Mouse (Mus musculus) heart, embryonic 12.5 days (tissue): ENCODE data around the gene Rfxank. TPM values are rescaled to one million over a fixed set of nuclear protein-coding genes. Genes with fewer than 3 reads are reported as not detected.

Experiments used
- ATAC-seq: fragments of 200-750 bp; cut with Nextera tagmentation; 2 replicates; pipeline ENCODE4 v1.8.0; 2017; ENCODE audit warnings: moderate TSS enrichment, moderate library complexity; ENCODE audit not compliant: insufficient number of reproducible peaks, low FRiP score
- H3K27ac ChIP-seq: fragments of 300-500 bp; sonication (generic); 2 replicates; pipeline ENCODE4 v1.5.1; 2016; ENCODE audit warnings: mild to moderate bottlenecking, moderate library complexity; ENCODE audit not compliant: poor library complexity, severe bottlenecking
- H3K27me3 ChIP-seq: fragments of 300-500 bp; sonication (generic); replicated peaks from 2 replicates; pipeline ENCODE4 v1.6.1; 2016; ENCODE audit warnings: mild to moderate bottlenecking, moderate library complexity
- H3K36me3 ChIP-seq: fragments of 300-500 bp; sonication (generic); 2 replicates; pipeline ENCODE4 v1.6.1; 2016; ENCODE audit warnings: mild to moderate bottlenecking, moderate library complexity
- H3K4me1 ChIP-seq: fragments of 300-500 bp; sonication (generic); replicated peaks from 2 replicates; pipeline ENCODE4 v1.6.1; 2016; ENCODE audit warnings: mild to moderate bottlenecking
- H3K4me2 ChIP-seq: fragments of 300-500 bp; sonication (generic); 2 replicates; pipeline ENCODE4 v1.6.1; 2016; ENCODE audit warnings: mild to moderate bottlenecking, moderate library complexity
- H3K4me3 ChIP-seq: fragments of 300-500 bp; sonication (generic); 2 replicates; pipeline ENCODE4 v1.5.1; 2016; ENCODE audit warnings: mild to moderate bottlenecking
- H3K9ac ChIP-seq: fragments of 300-500 bp; sonication (generic); 2 replicates; pipeline ENCODE4 v1.6.1; 2016; ENCODE audit warnings: mild to moderate bottlenecking, moderate library complexity
- H3K9me3 ChIP-seq: fragments of 300-500 bp; sonication (generic); replicated peaks from 2 replicates; pipeline ENCODE4 v1.6.1; 2016; ENCODE audit warnings: mild to moderate bottlenecking, moderate library complexity
- WGBS: fragments of 180-500 bp; shearing (Covaris S2); methylation state at CpG from one replicate; pipeline ENCODE4 v1.1.7; 2016; 5-methylcytosine and 5-hydroxymethylcytosine counted together
- polyA plus RNA-seq: library from polyadenylated mRNA; unstranded; fragments of >200 nt; fragmentation: Nextera tagmentation; extraction: Ambion mirVana; gene quantifications from 2 replicates; pipeline ENCODE4 v1.2.1, GENCODE M21; 2016

Rfxank gene
- polyA plus RNA-seq, 1 experiment from 2014 or later, result 18.7 TPM

GRCm38 (mm10) chr8:70147678-70148607 is 9.0 kb upstream of the Rfxank start:
- Histone ChIP-seq H3K9me3 (no peaks in the 10 kb centered on the region), H3K27me3 (peaks cover 18% of the 10 kb centered on the region), H3K27ac (no peak overlapping the region), H3K36me3 (peaks cover 44% of the 10 kb centered on the region), H3K4me1 (0 out of 2 replicates have a peak, but pooled peaks cover 7% of the 10 kb centered on the region), H3K9ac (no peak overlapping the region), H3K4me2 (no peak overlapping the region), H3K4me3 (no peak overlapping the region)
- whole genome bisulfite sequencing, result 83% methylated on average over 7 of the region's 7 CpGs
- ATAC-seq, result no peak

DNA sequence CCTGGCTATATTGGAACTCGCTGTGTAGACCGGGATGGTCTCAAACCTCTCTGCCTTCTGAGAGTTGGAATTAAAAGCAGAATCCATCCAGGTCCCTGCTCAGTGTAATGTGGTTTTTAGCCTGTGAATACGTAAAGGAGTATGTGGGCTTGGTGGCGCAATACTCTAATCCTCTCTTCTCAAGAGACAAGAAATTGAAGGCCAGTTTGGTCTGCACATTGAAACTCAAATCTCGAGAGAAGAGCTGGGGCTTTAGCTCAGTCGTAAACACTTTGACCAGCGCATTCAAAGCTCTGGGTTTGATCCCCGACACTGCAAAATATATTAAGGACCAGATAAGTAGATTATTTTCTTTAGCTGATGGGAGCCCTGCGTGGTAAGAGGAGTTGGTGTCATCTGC is 1.0 kb upstream of the Rfxank start:
- H3K36me3 ChIP-seq, result peaks cover 46% of the 10 kb centered on the region
- peak overlapping the region; percentile 73 for H3K4me2 ChIP-seq
- 9% methylated on average over 9 of the region's 9 CpGs for WGBS
- H3K4me3 ChIP-seq, result peak overlapping the region; percentile 64
- H3K9me3 ChIP-seq, result no peaks in the 10 kb centered on the region
- peak overlapping the region; percentile 74 for H3K9ac ChIP-seq
- no peak for ATAC-seq
- H3K27ac ChIP-seq, result peak overlapping the region; percentile 53
- peaks cover 23% of the 10 kb centered on the region for H3K4me1 ChIP-seq
- H3K27me3 ChIP-seq, result no peaks in the 10 kb centered on the region

DNA sequence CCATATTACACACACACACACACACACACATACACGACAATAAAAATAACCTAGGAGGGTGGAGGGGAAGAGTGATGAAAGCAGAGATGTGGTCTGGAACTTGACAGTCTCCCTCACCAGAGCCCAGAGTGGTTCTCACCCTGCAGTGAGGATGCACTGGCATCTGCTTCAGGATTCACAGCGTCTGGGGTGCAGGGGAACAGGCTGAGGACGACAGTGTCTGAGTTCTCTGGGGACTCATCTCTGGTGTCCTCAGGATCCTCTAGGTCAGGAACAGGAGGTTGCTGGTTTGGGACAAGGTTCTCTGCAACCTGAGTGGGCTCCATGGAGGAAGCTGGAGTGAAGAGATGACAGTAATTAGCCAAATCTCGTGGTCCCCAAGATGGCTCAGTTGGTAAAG is 1.1 kb downstream of the Rfxank start:
- Histone ChIP-seq H3K27me3 (no peaks in the 10 kb centered on the region), H3K27ac (no peak overlapping the region), H3K9ac (peak overlapping the region; percentile 73; the same call in 1 of the 2 replicates), H3K9me3 (no peaks in the 10 kb centered on the region), H3K36me3 (peaks cover 46% of the 10 kb centered on the region), H3K4me1 (peaks cover 27% of the 10 kb centered on the region), H3K4me3 (peak overlapping the region; percentile 64), H3K4me2 (peak overlapping the region; percentile 73)
- ATAC-seq, result no peak
- 72% methylated on average over 4 of the region's 4 CpGs for WGBS

GRCm38 (mm10) chr8:70136591-70136990 is 2.4 kb downstream of the Rfxank start:
- Histone ChIP-seq H3K4me1 (peaks cover 35% of the 10 kb centered on the region), H3K4me3 (no peak overlapping the region), H3K27ac (no peak overlapping the region), H3K9ac (no peak overlapping the region), H3K36me3 (peaks cover 46% of the 10 kb centered on the region), H3K9me3 (no peaks in the 10 kb centered on the region), H3K4me2 (no peak overlapping the region), H3K27me3 (no peaks in the 10 kb centered on the region)
- no peak for ATAC-seq
- WGBS, result 85% methylated on average over 4 of the region's 4 CpGs

GRCm38 (mm10) chr8:70134931-70135330 is 4.0 kb downstream of the Rfxank start:
- peaks cover 29% of the 10 kb centered on the region for H3K4me1 ChIP-seq
- H3K36me3 ChIP-seq, result peaks cover 46% of the 10 kb centered on the region
- H3K4me3 ChIP-seq, result no peak overlapping the region
- H3K9me3 ChIP-seq, result no peaks in the 10 kb centered on the region
- no peak for ATAC-seq
- H3K9ac ChIP-seq, result no peak overlapping the region
- WGBS, result 77% methylated on average over 9 of the region's 9 CpGs
- H3K27me3 ChIP-seq, result no peaks in the 10 kb centered on the region
- peak overlapping the region; percentile 45; the same call in 1 of the 2 replicates for H3K27ac ChIP-seq
- H3K4me2 ChIP-seq, result no peak overlapping the region

DNA sequence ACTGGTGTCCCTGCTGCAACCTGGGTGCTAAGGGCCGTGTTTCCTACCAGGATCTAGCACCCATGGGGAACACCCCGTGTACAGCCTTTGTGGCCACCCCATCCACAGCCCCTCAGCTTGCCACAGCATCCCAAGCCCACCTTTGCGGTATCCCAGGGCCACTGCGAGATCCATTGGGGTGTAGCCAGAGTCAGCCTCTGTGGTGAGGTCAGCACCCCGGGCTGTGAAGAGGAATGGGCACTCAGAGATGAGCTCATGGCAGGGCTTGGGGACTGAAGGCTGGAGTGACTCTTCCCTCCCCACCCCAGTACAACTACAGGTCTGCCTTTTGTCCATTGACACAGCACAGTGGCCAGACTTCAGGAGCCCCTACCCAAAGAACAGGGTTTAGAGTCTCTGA is 4.9 kb downstream of the Rfxank start:
- no peak for ATAC-seq
- Histone ChIP-seq H3K4me1 (peaks cover 37% of the 10 kb centered on the region), H3K27me3 (no peaks in the 10 kb centered on the region), H3K9me3 (no peaks in the 10 kb centered on the region), H3K27ac (no peak overlapping the region), H3K4me3 (no peak overlapping the region), H3K9ac (no peak overlapping the region), H3K4me2 (no peak overlapping the region), H3K36me3 (peaks cover 46% of the 10 kb centered on the region)
- WGBS, result 88% methylated on average over 5 of the region's 5 CpGs

DNA sequence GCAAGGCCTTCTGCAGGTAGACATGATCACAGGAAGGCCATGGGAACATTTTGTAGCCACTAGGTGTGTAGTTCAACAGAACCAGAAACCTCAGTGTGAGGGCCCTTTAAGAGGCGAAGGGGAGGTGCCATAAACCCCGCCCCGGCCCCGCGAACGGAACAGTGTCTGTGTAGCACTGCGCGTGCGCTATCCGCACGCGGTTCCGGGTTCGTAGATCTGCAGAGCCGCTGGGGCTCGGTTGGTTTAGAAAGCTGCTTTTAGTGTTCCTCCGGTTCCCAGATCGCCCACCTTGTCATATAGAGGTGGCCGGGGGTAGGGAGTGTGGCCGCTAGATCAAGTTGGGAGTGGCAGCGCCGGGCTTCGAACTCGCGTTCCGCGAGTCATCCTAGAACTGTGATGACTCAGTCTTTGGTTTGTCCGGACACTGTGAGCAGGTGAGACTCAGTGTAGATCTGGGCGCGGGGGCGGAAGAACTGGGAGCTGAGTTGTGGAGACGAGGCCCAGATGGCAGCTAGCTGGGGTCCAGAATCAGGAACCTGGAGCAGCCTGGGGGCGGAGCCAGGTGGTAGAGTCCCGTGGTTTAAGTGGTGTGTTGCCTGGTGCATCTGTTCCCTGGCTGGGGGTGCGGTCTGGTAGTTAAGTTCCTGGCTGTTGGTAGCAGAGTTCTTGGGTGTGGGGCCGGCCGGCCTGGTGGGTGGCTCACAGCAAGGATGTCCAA is 7.6 kb downstream of the Rfxank start, which contains the start of gene Nr2c2ap:
Nr2c2ap (plus strand) TSS at position 168 of the 718 bp plus-strand sequence.
- no peaks in the 10 kb centered on the region for H3K9me3 ChIP-seq
- H3K4me1 ChIP-seq, result peaks cover 37% of the 10 kb centered on the region
- no peaks in the 10 kb centered on the region for H3K27me3 ChIP-seq
- ATAC-seq, result peak; percentile 83
- peak within 1 kb of the TSS; percentile 84 for H3K9ac ChIP-seq
- H3K27ac ChIP-seq, result 0 out of 2 replicates have a peak within 1 kb of the TSS, but pooled peaks have one; percentile 29
- H3K4me3 ChIP-seq, result peak within 1 kb of the TSS; percentile 89
- H3K36me3 ChIP-seq, result peaks cover 41% of the 10 kb centered on the region
- peak within 1 kb of the TSS; percentile 90 for H3K4me2 ChIP-seq
- 1% methylated on average over 37 of the region's 37 CpGs for WGBS

- 0 out of 2 replicates have a peak, but pooled peaks cover 8% of the 10 kb centered on the region for H3K27me3 ChIP-seq
- H3K4me3 ChIP-seq, result no peak overlapping the region
- WGBS, result 72% methylated on average over 3 of the region's 3 CpGs
- no peak overlapping the region for H3K27ac ChIP-seq
- H3K4me1 ChIP-seq, result peaks cover 35% of the 10 kb centered on the region
- H3K9me3 ChIP-seq, result no peaks in the 10 kb centered on the region
- no peak overlapping the region for H3K4me2 ChIP-seq
- ATAC-seq, result no peak
- H3K36me3 ChIP-seq, result peaks cover 28% of the 10 kb centered on the region
- no peak overlapping the region for H3K9ac ChIP-seq
Measured at GRCm38 (mm10) chr8:70130066-70130465, 8.9 kb downstream of the Rfxank start.

DNA sequence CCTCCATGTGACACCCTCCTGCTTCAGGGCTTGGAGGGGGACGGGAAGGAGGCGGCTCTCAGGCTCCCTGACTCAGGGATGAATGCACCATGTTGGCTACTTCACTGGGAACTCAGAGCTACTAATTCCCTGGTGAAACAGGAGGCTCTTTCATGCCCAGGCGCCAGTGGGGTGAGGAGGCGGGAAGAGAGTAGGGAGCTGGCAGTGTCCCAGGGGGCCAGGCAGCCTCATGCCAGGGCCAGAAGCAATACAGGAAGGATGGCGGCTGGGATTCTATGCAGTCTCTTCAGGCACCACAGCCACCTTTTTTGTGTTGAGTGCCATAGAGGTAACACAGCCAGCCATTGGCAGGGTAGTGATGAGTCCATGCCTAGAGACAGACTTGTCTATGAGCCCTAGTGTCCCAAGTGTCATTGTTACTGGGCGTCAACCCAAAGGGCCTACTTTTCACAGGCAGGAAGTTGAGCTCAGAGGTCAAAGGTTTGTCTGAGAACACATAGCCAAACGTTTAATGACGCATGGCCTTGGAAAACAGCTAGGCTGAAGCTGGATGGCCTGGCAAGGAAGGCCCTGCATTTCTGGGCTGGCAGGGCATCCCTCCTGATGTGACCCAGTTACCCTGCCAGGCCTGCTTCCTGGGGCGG is 9.5 kb downstream of the Rfxank start:
- Histone ChIP-seq H3K27ac (no peak overlapping the region), H3K4me3 (no peak overlapping the region), H3K36me3 (peaks cover 22% of the 10 kb centered on the region), H3K9me3 (no peaks in the 10 kb centered on the region), H3K27me3 (peaks cover 15% of the 10 kb centered on the region), H3K9ac (no peak overlapping the region), H3K4me1 (peaks cover 30% of the 10 kb centered on the region), H3K4me2 (no peak overlapping the region)
- 63% methylated on average over 9 of the region's 9 CpGs for WGBS
- ATAC-seq, result no peak

- Histone ChIP-seq H3K27me3 (peaks cover 24% of the 10 kb centered on the region), H3K36me3 (peaks cover 12% of the 10 kb centered on the region), H3K9ac (no peak overlapping the region), H3K27ac (peak overlapping the region; percentile 60), H3K4me1 (peaks cover 30% of the 10 kb centered on the region), H3K4me3 (no peak overlapping the region), H3K4me2 (no peak overlapping the region), H3K9me3 (no peaks in the 10 kb centered on the region)
- ATAC-seq, result peak; percentile 34; the same call in 1 of the 2 replicates
- 51% methylated on average over 3 of the region's 3 CpGs for WGBS
Measured at GRCm38 (mm10) chr8:70128435-70128834, 10.5 kb downstream of the Rfxank start.

- H3K9ac ChIP-seq, result no peak overlapping the region
- 58% methylated on average over 8 of the region's 8 CpGs for WGBS
- no peaks in the 10 kb centered on the region for H3K9me3 ChIP-seq
- H3K36me3 ChIP-seq, result no peaks in the 10 kb centered on the region
- H3K27me3 ChIP-seq, result peaks cover 58% of the 10 kb centered on the region
- H3K4me1 ChIP-seq, result peaks cover 21% of the 10 kb centered on the region
- ATAC-seq, result no peak
- no peak overlapping the region for H3K4me2 ChIP-seq
- H3K4me3 ChIP-seq, result no peak overlapping the region
- H3K27ac ChIP-seq, result no peak overlapping the region
Measured at GRCm38 (mm10) chr8:70124992-70125391, 14.0 kb downstream of the Rfxank start.
